Mouse (Mus musculus): ENCODE measurements at regions not wholly inside any gene's neighbourhood (a gene's known extent, or its start where the extent isn't known, plus 50 kb on each side); places are given as distances from the start of the nearest gene placed in this dataset.

DNA sequence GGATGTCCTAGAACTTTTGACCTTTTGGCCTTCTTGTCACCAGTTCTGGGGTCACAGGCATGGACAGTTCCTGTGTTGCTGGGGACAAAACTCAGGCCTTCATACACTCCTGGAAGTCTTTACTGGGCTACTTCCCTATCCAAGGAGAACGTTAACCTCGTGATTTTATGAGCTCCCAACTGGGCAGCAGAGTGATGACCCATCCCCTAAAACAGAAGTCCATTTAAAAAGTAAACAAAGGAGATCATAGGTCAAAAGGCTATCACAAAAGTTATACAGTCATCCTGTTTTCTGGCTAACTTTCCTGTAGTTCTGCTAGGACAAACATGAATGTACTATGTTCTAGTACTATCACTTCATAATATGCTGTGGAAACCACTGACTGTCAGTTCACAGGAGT, 140.5 kb downstream of the Ifng start:
- TF ChIP-seq POLR2A (IDR thresholded peaks at IDR 0.05; ENCODE audit: low read depth, low read length) (no peak), CTCF (IDR thresholded peaks at IDR 0.05; ENCODE audit: borderline replicate concordance, insufficient read depth, low read length) (no peak)
